Mouse (Mus musculus) cortical plate, adult 2 months (tissue): ENCODE results near the gene Ddx49.

ENCODE experiments used
- CTCF ChIP-seq: fragments of 200-500 bp; IDR thresholded peaks from 2 replicates; pipeline ENCODE4 v1.5.1; 2011; ENCODE audit warnings: mild to moderate bottlenecking, control low read depth, low read length; ENCODE audit not compliant: insufficient read depth; ENCODE audit errors: extremely low read depth
- POLR2A ChIP-seq: fragments of 200-500 bp; IDR thresholded peaks from 2 replicates; pipeline ENCODE4 v1.6.1; 2011; ENCODE audit warnings: mild to moderate bottlenecking, low read length, control low read depth; ENCODE audit not compliant: insufficient read depth; ENCODE audit errors: extremely low read depth

- TF ChIP-seq POLR2A (no peak), CTCF (0 out of 2 replicates have a peak, but pooled peaks have one; percentile 6)
These were observed 28.6 kb upstream of the Ddx49 start for GRCm38 (mm10) chr8:70330741-70331364.
